Mouse (Mus musculus): ENCODE measurements at regions not wholly inside any gene's neighbourhood (a gene's known extent, or its start where the extent isn't known, plus 50 kb on each side); places are given as distances from the start of the nearest gene placed in this dataset.

DNA sequence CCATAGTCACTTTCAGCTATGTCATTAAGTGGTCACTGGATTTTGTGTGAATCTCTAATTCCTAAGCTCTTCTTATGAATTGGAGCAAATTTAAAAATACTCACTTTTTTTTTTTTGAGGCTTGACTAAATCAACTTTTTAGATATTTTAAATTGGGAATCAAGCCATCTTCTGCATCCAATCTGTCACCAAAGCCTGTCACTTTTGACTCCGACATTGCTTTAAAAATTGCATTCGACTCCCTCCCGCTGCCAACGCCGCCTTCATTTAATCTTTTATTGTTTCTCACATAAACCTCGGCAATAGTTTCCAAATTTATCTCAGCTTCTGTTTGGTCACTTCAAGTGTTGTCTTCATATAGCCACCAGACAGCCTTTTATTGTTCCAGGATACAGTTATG is 109.8 kb upstream of the Rorb start:
- Histone ChIP-seq H3K4me2 (ENCODE audit: low read depth, severe bottlenecking) (no peak overlapping the region), H3K4me3 (ENCODE audit: low read depth, low read length) (no peak overlapping the region), H3K4me1 (ENCODE audit: control insufficient read depth, insufficient read depth, low read length) (no peaks in the 10 kb centered on the region), H3K9me3 (ENCODE audit: control insufficient read depth, low read length) (no peaks in the 10 kb centered on the region), H3K27me3 (ENCODE audit: control insufficient read depth, insufficient read depth, low read length) (no peaks in the 10 kb centered on the region), H3K36me3 (ENCODE audit: control insufficient read depth, insufficient read depth, low read length) (no peaks in the 10 kb centered on the region), H3K27ac (replicated peaks; ENCODE audit: low read depth, low read length) (no peak overlapping the region), H3K9ac (ENCODE audit: low read length) (no peak overlapping the region)
- no peak for ATAC-seq (ENCODE audit: insufficient number of reproducible peaks, low FRiP score, low TSS enrichment, low read depth)
- WGBS: 89% methylated on average over 6 of the region's 6 CpGs
- DNase-seq (ENCODE audit: low spot score): no peak

DNA sequence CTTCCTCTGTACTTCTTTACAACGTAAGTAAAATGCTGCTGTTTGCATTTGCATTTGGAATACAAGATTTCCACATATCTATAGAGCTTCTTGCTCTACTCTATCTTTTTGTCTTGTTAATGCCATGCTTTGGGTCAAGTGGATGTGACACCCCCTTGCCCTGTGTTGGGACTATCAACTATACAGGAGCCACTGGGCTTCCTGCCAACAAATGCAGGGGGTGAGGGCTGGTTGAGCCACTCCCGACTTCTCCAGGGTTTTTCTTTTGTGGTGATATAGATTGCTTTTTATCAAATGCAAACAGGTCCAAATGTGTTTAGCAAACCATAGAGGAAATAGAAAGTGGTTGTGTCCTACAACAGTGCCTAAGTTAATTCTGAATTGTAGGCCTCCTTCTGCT is 108.4 kb upstream of the Rorb start:
- Histone ChIP-seq H3K27ac (replicated peaks; ENCODE audit: low read depth, low read length) (no peak overlapping the region), H3K9ac (ENCODE audit: low read length) (no peak overlapping the region), H3K36me3 (ENCODE audit: control insufficient read depth, insufficient read depth, low read length) (no peaks in the 10 kb centered on the region), H3K4me1 (ENCODE audit: control insufficient read depth, insufficient read depth, low read length) (no peaks in the 10 kb centered on the region), H3K4me3 (ENCODE audit: low read depth, low read length) (no peak overlapping the region), H3K4me2 (ENCODE audit: low read depth, severe bottlenecking) (no peak overlapping the region), H3K27me3 (ENCODE audit: control insufficient read depth, insufficient read depth, low read length) (no peaks in the 10 kb centered on the region), H3K9me3 (ENCODE audit: control insufficient read depth, low read length) (no peaks in the 10 kb centered on the region)
- WGBS: 82% methylated on average over 2 of the region's 2 CpGs
- no peak for ATAC-seq (ENCODE audit: insufficient number of reproducible peaks, low FRiP score, low TSS enrichment, low read depth)
- DNase-seq (ENCODE audit: low spot score): no peak

DNA sequence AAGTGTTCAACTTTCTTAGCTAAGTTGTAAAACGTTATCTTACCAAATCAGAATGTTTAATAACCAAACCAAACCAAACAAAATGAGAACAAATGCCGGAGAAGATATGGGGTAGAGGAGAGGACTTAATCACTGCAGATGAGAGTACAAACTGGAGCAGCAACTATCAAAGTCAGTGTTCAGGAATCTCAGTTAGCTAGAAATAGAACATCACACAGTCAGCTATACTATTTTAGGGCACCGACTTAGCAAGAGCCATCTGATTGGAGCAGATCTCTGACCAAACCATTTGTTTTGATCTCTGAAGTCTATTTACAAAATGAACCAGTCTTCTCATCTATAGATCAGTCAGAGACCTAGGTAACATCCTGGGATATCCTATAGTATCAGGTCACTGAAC is 107.7 kb upstream of the Rorb start:
- Histone ChIP-seq H3K27me3 (ENCODE audit: control insufficient read depth, insufficient read depth, low read length) (no peaks in the 10 kb centered on the region), H3K4me3 (ENCODE audit: low read depth, low read length) (no peak overlapping the region), H3K9ac (ENCODE audit: low read length) (no peak overlapping the region), H3K4me1 (ENCODE audit: control insufficient read depth, insufficient read depth, low read length) (no peaks in the 10 kb centered on the region), H3K36me3 (ENCODE audit: control insufficient read depth, insufficient read depth, low read length) (no peaks in the 10 kb centered on the region), H3K4me2 (ENCODE audit: low read depth, severe bottlenecking) (no peak overlapping the region), H3K27ac (replicated peaks; ENCODE audit: low read depth, low read length) (no peak overlapping the region), H3K9me3 (ENCODE audit: control insufficient read depth, low read length) (no peaks in the 10 kb centered on the region)
- DNase-seq (ENCODE audit: low spot score) (no peak), ATAC-seq (ENCODE audit: insufficient number of reproducible peaks, low FRiP score, low TSS enrichment, low read depth) (no peak)
- WGBS: 75% methylated on average over 3 of the region's 3 CpGs

DNA sequence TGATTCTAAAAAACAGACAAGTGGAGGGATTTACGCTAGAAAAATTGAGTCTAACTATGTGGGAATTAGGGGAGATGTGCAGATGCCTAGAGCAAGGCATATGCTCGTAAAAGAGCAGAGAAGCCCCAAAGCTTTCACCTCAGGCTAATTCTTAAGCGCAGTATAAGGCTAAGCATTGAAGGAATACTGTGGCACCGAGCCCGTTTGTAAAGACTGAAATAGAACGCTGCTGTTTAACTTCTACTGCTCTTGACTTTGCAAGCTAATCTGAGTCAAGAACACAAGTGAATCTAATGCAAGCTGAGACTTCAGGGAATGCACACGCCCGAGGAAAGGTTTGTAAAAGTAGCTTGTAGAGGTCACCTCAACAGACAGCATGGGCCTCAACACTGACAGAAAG is 88.5 kb upstream of the Rorb start:
- Histone ChIP-seq H3K4me1 (ENCODE audit: control insufficient read depth, insufficient read depth, low read length) (no peaks in the 10 kb centered on the region), H3K27ac (replicated peaks; ENCODE audit: low read depth, low read length) (no peak overlapping the region), H3K9me3 (ENCODE audit: control insufficient read depth, low read length) (no peaks in the 10 kb centered on the region), H3K36me3 (ENCODE audit: control insufficient read depth, insufficient read depth, low read length) (no peaks in the 10 kb centered on the region), H3K27me3 (ENCODE audit: control insufficient read depth, insufficient read depth, low read length) (no peaks in the 10 kb centered on the region), H3K4me2 (ENCODE audit: low read depth, severe bottlenecking) (no peak overlapping the region), H3K4me3 (ENCODE audit: low read depth, low read length) (no peak overlapping the region), H3K9ac (ENCODE audit: low read length) (no peak overlapping the region)
- DNase-seq (ENCODE audit: low spot score) (no peak), ATAC-seq (ENCODE audit: insufficient number of reproducible peaks, low FRiP score, low TSS enrichment, low read depth) (no peak)
- WGBS: 84% methylated on average over 8 of the region's 8 CpGs

DNA sequence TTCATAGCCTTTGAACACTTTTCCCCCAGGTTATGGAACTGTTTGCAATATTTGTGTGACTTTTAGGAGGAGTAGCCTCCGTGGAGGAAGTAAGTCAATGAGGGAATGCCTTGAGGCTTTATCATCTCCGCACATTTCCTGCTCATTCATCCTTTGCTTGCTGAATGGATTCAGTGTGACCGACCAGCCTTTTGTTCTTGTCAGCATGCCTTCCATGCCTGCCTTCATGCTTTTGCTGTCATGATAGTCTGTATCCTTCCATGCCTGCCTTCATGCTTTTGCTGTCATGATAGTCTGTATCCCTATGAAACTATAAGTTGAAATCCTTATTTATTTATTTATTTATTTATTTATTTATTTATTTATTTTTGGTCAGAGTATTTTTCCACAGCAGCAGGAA is 87.8 kb upstream of the Rorb start:
- ATAC-seq (ENCODE audit: insufficient number of reproducible peaks, low FRiP score, low TSS enrichment, low read depth): no peak
- Histone ChIP-seq H3K36me3 (ENCODE audit: control insufficient read depth, insufficient read depth, low read length) (no peaks in the 10 kb centered on the region), H3K9ac (ENCODE audit: low read length) (no peak overlapping the region), H3K27ac (replicated peaks; ENCODE audit: low read depth, low read length) (no peak overlapping the region), H3K9me3 (ENCODE audit: control insufficient read depth, low read length) (no peaks in the 10 kb centered on the region), H3K4me2 (ENCODE audit: low read depth, severe bottlenecking) (no peak overlapping the region), H3K27me3 (ENCODE audit: control insufficient read depth, insufficient read depth, low read length) (no peaks in the 10 kb centered on the region), H3K4me3 (ENCODE audit: low read depth, low read length) (no peak overlapping the region), H3K4me1 (ENCODE audit: control insufficient read depth, insufficient read depth, low read length) (no peaks in the 10 kb centered on the region)
- WGBS: 78% methylated on average over 3 of the region's 3 CpGs
- DNase-seq (ENCODE audit: low spot score): no peak

DNA sequence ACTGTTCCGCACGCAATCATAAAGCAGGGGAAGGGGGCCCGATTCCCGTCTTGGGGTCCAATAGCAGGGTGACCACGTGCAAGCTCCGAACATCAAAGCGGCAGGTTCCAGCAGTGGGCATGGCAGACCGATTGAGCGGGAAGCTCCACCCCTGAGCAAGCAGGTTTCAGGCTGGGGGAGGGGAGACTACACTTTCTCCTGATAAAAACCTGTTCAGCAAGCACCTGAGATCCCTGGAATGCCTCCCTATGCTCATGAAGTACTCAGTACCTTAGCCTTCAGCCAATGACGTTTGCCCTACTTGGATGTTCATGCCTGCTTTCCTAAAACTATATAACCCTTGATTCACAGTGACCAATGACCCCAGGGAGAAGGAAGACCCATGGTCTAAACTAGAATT is 83.7 kb upstream of the Rorb start:
- WGBS: 36% methylated on average over 10 of the region's 10 CpGs
- ATAC-seq (ENCODE audit: insufficient number of reproducible peaks, low FRiP score, low TSS enrichment, low read depth): no peak
- H3K27ac ChIP-seq (replicated peaks; ENCODE audit: low read depth, low read length): no peak overlapping the region

DNA sequence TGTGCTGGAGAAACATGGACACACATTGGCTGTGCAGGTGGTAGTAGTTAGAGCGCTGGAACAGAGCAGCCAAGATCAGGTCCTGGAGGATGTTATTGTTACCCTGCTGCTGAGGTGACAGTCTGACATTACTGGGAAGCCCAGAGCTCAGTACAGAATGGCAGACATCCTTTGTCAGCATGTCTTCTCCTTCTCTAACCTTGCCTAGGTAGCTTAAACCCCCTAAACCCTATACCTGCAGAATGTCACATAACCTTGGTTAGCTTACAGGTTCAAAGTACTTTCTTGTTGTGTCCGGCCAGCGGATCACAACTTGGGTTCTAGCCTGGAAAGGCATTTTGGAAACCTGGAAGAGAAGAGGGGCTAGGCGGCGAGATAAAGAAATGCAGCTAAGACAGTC is 83.3 kb upstream of the Rorb start:
- DNase-seq (ENCODE audit: low spot score): no peak
- Histone ChIP-seq H3K27me3 (ENCODE audit: control insufficient read depth, insufficient read depth, low read length) (no peaks in the 10 kb centered on the region), H3K4me3 (ENCODE audit: low read depth, low read length) (no peak overlapping the region), H3K9me3 (ENCODE audit: control insufficient read depth, low read length) (no peaks in the 10 kb centered on the region), H3K9ac (ENCODE audit: low read length) (no peak overlapping the region), H3K27ac (replicated peaks; ENCODE audit: low read depth, low read length) (no peak overlapping the region), H3K4me2 (ENCODE audit: low read depth, severe bottlenecking) (no peak overlapping the region), H3K36me3 (ENCODE audit: control insufficient read depth, insufficient read depth, low read length) (no peaks in the 10 kb centered on the region), H3K4me1 (ENCODE audit: control insufficient read depth, insufficient read depth, low read length) (no peaks in the 10 kb centered on the region)
- 78% methylated on average over 5 of the region's 5 CpGs for WGBS
- ATAC-seq (ENCODE audit: insufficient number of reproducible peaks, low FRiP score, low TSS enrichment, low read depth): no peak

More for the DNA sequence above, 83.7 kb upstream of the Rorb start:
- H3K4me3 ChIP-seq (ENCODE audit: low read depth, low read length): no peak overlapping the region
- H3K36me3 ChIP-seq (ENCODE audit: control insufficient read depth, insufficient read depth, low read length): no peaks in the 10 kb centered on the region
- no peak overlapping the region for H3K9ac ChIP-seq (ENCODE audit: low read length)
- H3K9me3 ChIP-seq (ENCODE audit: control insufficient read depth, low read length): no peaks in the 10 kb centered on the region
- no peak overlapping the region for H3K4me2 ChIP-seq (ENCODE audit: low read depth, severe bottlenecking)
- no peak for DNase-seq (ENCODE audit: low spot score)
- no peaks in the 10 kb centered on the region for H3K27me3 ChIP-seq (ENCODE audit: control insufficient read depth, insufficient read depth, low read length)
- no peaks in the 10 kb centered on the region for H3K4me1 ChIP-seq (ENCODE audit: control insufficient read depth, insufficient read depth, low read length)

DNA sequence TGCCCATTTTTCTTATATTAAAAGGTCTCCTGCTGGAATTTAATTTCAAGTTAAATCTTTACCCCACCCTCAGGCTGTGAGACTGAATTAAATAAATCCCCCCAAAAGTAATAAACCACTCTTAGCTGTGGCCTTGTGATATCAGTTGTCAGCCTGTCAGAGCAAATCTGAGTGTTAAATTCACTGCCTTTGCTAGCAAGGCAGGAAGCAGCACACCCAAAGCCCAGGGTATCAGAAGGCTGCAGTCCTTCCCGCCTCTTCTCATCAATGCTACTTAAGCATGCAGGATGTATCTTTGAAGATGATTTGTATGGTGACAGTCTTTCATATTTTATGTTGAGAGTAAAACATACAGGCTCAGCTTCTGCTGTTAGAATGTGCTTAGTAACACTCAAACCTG is 61.8 kb upstream of the Rorb start:
- ATAC-seq (ENCODE audit: insufficient number of reproducible peaks, low FRiP score, low TSS enrichment, low read depth): no peak
- no peak for DNase-seq (ENCODE audit: low spot score)
- 77% methylated on average over 1 of the region's 1 CpGs for WGBS

DNA sequence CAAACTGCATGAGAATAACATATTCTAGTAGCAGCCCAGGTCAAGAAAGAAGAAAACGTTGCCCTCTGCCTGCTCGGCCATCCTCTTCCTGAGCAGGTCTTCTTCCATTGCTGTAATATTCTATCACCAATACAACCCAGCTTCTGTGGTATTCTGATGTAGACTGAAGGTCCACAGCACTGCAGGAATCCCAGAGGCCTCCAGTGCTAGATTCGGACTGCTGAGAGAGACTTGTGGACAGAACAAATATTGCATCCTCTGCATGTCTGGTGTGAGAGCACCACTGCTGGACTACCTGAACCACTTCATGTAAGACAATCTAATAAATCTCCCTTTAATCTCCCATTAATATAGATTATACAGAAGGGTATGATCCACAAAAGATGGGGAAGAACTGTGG is 59.8 kb upstream of the Rorb start:
- Histone ChIP-seq H3K36me3 (ENCODE audit: control insufficient read depth, insufficient read depth, low read length) (no peaks in the 10 kb centered on the region), H3K4me1 (ENCODE audit: control insufficient read depth, insufficient read depth, low read length) (no peaks in the 10 kb centered on the region), H3K27me3 (ENCODE audit: control insufficient read depth, insufficient read depth, low read length) (no peaks in the 10 kb centered on the region), H3K4me3 (ENCODE audit: low read depth, low read length) (no peak overlapping the region), H3K27ac (replicated peaks; ENCODE audit: low read depth, low read length) (no peak overlapping the region), H3K4me2 (ENCODE audit: low read depth, severe bottlenecking) (no peak overlapping the region), H3K9ac (ENCODE audit: low read length) (no peak overlapping the region), H3K9me3 (ENCODE audit: control insufficient read depth, low read length) (no peaks in the 10 kb centered on the region)
- no peak for ATAC-seq (ENCODE audit: insufficient number of reproducible peaks, low FRiP score, low TSS enrichment, low read depth)
- 82% methylated on average over 3 of the region's 3 CpGs for WGBS
- DNase-seq (ENCODE audit: low spot score): no peak

More for the DNA sequence above, 61.8 kb upstream of the Rorb start:
- Histone ChIP-seq H3K4me3 (ENCODE audit: low read depth, low read length) (no peak overlapping the region), H3K27me3 (ENCODE audit: control insufficient read depth, insufficient read depth, low read length) (no peaks in the 10 kb centered on the region), H3K27ac (replicated peaks; ENCODE audit: low read depth, low read length) (no peak overlapping the region), H3K36me3 (ENCODE audit: control insufficient read depth, insufficient read depth, low read length) (no peaks in the 10 kb centered on the region), H3K9me3 (ENCODE audit: control insufficient read depth, low read length) (no peaks in the 10 kb centered on the region), H3K4me1 (ENCODE audit: control insufficient read depth, insufficient read depth, low read length) (no peaks in the 10 kb centered on the region), H3K9ac (ENCODE audit: low read length) (no peak overlapping the region), H3K4me2 (ENCODE audit: low read depth, severe bottlenecking) (no peak overlapping the region)

Measured in limb, embryonic 11.5 days (tissue).